Mouse (Mus musculus) spleen, adult 2 months (tissue): ENCODE measurements around the gene Nrros. TPM values are rescaled to one million over a fixed set of nuclear protein-coding genes. Genes with fewer than 3 reads are reported as not detected.
"Not testable (repeated sequence)": the region's sequence is repeated elsewhere in the genome, so short reads cannot be mapped to it uniquely, and the experiment has no call there.

Experiments
- DNase-seq, 2 experiments: peaks; one replicate each; pipeline versions ENCODE4 v3.0.0 to v3.0.0-alpha.2; 2012 to 2021; ENCODE audit warnings: low spot score in 2 of 2, low read depth in 1 of 2
- H3K27ac ChIP-seq: fragments of 200-500 bp; 2 replicates; pipeline ENCODE4 v1.5.1; 2012; ENCODE audit warnings: low read length, inconsistent platforms; ENCODE audit not compliant: insufficient read depth
- H3K27me3 ChIP-seq: fragments of 200-500 bp; 2 replicates; pipeline ENCODE4 v1.6.1; 2012; ENCODE audit warnings: mild to moderate bottlenecking, moderate library complexity, low read length, inconsistent platforms; ENCODE audit not compliant: control insufficient read depth, insufficient read depth
- H3K36me3 ChIP-seq: fragments of 200-500 bp; 2 replicates; pipeline ENCODE4 v1.6.1; 2012; ENCODE audit warnings: mild to moderate bottlenecking, low read length, inconsistent platforms; ENCODE audit not compliant: control insufficient read depth, insufficient read depth
- H3K4me1 ChIP-seq: fragments of 200-500 bp; 2 replicates; pipeline ENCODE4 v1.6.1; 2011; ENCODE audit warnings: inconsistent platforms; ENCODE audit not compliant: control insufficient read depth, insufficient read depth, insufficient read length
- H3K4me3 ChIP-seq: fragments of 200-500 bp; 2 replicates; pipeline ENCODE4 v1.5.1; 2011; ENCODE audit warnings: mild to moderate bottlenecking, inconsistent platforms; ENCODE audit not compliant: insufficient read depth, insufficient read length; ENCODE audit errors: extremely low read depth
- CTCF ChIP-seq: fragments of 200-500 bp; IDR thresholded peaks from 2 replicates; pipeline ENCODE4 v1.5.1; 2011; ENCODE audit warnings: mild to moderate bottlenecking, inconsistent platforms; ENCODE audit not compliant: insufficient read depth, insufficient read length, insufficient replicate concordance; ENCODE audit errors: extremely low read depth
- POLR2A ChIP-seq: fragments of 200-500 bp; IDR thresholded peaks from 2 replicates; pipeline ENCODE4 v1.6.1; 2011; ENCODE audit warnings: low read depth, low read length, inconsistent platforms
- WGBS: fragments of 180-500 bp; shearing (Covaris S2); methylation state at CpG from one replicate; pipeline ENCODE4 v1.1.7; 2018; 5-methylcytosine and 5-hydroxymethylcytosine counted together
- polyA plus RNA-seq: library from polyadenylated mRNA; depleted of rRNA; stranded (reverse); fragments of >200 nt; gene quantifications from 2 replicates; pipeline ENCODE4 v1.2.3, GENCODE M21; 2012; rRNA removed

Nrros gene
- polyA plus RNA-seq, 1 experiment, result 105 TPM

DNA sequence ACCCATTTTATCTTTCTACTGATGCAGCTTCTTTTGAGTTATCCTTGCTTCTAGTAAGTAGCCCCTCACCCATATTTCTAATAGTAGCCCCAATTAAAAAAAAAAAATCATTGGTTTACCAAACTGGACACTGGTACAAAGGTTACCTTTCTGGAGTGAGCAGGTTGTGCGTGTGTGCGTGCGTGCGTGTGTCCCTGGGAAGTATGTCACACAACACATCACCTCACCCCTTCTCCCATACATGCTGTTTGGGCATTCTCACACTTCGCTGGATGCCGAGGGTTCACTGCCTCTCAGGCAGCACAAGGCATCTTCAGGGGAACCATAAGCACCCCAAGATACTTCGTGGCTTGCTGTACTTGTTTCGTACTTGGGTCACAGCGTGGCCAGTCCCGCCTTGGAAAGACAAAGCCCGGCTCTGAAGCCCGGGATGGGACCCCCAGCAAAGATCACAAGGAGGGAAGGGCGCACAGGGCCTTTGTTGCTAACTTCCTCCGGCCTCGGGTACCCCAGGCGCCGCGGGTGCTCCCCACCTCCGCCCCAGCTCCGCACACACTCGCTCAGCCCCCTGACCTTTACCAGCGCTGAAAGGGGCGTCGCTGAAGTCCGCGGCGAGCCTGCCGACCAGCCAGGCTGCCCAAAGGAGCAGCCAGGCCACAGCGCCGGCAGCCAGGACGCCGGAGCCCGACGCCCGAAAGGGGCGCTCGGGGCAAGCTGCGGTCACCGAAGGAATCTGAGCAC is 66.3 kb downstream of the Nrros start:
- Histone ChIP-seq H3K27ac (peak overlapping the region; percentile 77), H3K27me3 (no peaks in the 10 kb centered on the region), H3K36me3 (peaks cover 1% of the 10 kb centered on the region; the same call in 1 of the 2 replicates), H3K4me1 (no peaks in the 10 kb centered on the region; the same call in 1 of the 2 replicates), H3K4me3 (peak overlapping the region; percentile 86)
- no peak for DNase-seq
- WGBS, result 2% methylated on average over 39 of the region's 39 CpGs
- TF ChIP-seq POLR2A (no peak), CTCF (no peak)

DNA sequence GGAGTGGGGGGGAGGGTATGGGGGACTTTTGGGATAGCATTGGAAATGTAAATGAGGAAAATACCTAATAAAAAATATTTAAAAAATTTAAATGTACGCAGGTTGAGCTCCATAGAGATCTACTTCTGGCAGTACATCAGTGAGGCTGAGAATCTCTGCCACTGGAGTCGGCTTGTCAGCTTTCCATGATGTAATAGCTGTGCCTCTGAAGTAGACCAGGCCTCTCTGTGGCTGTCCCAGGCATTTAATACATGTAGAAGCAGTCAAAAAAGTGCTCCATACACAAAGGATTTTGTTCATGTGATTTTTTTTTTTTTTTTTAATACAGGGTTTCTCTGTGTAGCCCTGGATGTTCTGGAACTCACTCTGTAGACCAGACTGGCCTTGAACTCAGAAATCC is 67.6 kb downstream of the Nrros start:
- DNase-seq, H3K4me3 ChIP-seq, H3K4me1 ChIP-seq, H3K27me3 ChIP-seq, H3K27ac ChIP-seq, H3K36me3 ChIP-seq: not testable (repeated sequence)
- 82% methylated on average over 2 of the region's 2 CpGs for whole genome bisulfite sequencing

Other genes starting within 250 kb of the Nrros start
- gene Pigz, start 231.7 kb downstream of the Nrros start, polyA plus RNA-seq, result 6.9 and 7.8 TPM in 2 replicates
- 37.6 and 68.9 TPM in 2 replicates for gene 0610012G03Rik, start 217.1 kb downstream of the Nrros start, polyA plus RNA-seq
- gene Ncbp2, start 217.1 kb downstream of the Nrros start, polyA plus RNA-seq, result 3.3 and 5.9 TPM in 2 replicates
- 2.6 and 3.0 TPM in 2 replicates for gene Senp5, start 162.3 kb downstream of the Nrros start, polyA plus RNA-seq
- 16.8 and 18.8 TPM in 2 replicates for gene Pak2, start 86.3 kb downstream of the Nrros start, polyA plus RNA-seq
- gene Pigx, start 65.9 kb downstream of the Nrros start, polyA plus RNA-seq, result 18.1 and 22.7 TPM in 2 replicates
- 4.2 and 4.7 TPM in 2 replicates for gene Cep19, start 65.8 kb downstream of the Nrros start, polyA plus RNA-seq
- 0.85 and 1.5 TPM in 2 replicates for gene Bex6, start 14.2 kb upstream of the Nrros start, polyA plus RNA-seq
- 2.8 and 3.1 TPM in 2 replicates for gene Fbxo45, start 81.6 kb upstream of the Nrros start, polyA plus RNA-seq
- gene Wdr53, start 81.6 kb upstream of the Nrros start, polyA plus RNA-seq, result 2.3 TPM in 2 replicates
- not detected in 2 replicates for gene Smco1, start 105.9 kb upstream of the Nrros start, polyA plus RNA-seq
- gene Rnf168, start 111.9 kb upstream of the Nrros start, polyA plus RNA-seq, result 5.6 and 7.1 TPM in 2 replicates
- 6.0 and 17.2 TPM in 2 replicates for gene Ubxn7, start 166.7 kb upstream of the Nrros start, polyA plus RNA-seq
- gene Tm4sf19, start 234.9 kb upstream of the Nrros start, polyA plus RNA-seq, result 0.58 and 0.70 TPM in 2 replicates